Mouse (Mus musculus): ENCODE measurements at regions not wholly inside any gene's neighbourhood (a gene's known extent, or its start where the extent isn't known, plus 50 kb on each side); places are given as distances from the start of the nearest gene placed in this dataset.

DNA sequence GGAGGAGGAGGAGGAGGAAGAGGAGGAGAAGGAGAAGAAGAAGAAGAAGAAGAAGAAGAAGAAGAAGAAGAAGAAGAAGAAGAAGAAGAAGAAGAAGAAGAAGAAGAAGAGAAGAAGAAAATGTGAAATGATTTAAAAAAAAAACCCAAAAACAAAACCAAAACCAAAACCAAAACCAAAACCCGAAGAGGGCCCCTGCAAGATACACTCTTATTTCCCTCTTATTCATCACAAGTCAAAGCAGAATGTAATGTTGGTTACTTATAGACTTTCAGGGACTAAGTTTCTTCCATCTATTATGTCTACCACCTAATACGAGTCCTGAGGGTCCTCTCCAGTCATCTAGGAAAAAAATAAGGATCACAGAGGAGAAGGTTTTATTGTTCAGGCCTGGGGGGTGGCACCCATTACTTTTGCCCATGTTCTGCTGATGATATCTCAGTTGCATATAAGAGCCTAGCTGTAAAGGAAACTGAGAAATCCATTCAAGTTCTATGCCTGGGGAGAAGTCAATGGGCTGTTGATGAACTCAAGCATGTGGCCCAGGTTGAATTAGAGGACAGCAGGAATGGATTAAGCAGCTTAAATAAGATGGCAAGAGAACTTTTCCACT, 118.0 kb downstream of the Gm5426 start:
- ATAC-seq (ENCODE audit: insufficient number of reproducible peaks, insufficient read depth, low FRiP score, low TSS enrichment, low read depth) = no peak
- Histone ChIP-seq H3K4me2 (no peak overlapping the region), H3K27me3 (no peaks in the 10 kb centered on the region), H3K9ac (no peak overlapping the region), H3K4me3 (no peak overlapping the region), H3K27ac (no peak overlapping the region), H3K9me3 (no peaks in the 10 kb centered on the region), H3K36me3 (no peaks in the 10 kb centered on the region), H3K4me1 (no peaks in the 10 kb centered on the region)
- 85% methylated on average over 2 of the region's 2 CpGs for WGBS

DNA sequence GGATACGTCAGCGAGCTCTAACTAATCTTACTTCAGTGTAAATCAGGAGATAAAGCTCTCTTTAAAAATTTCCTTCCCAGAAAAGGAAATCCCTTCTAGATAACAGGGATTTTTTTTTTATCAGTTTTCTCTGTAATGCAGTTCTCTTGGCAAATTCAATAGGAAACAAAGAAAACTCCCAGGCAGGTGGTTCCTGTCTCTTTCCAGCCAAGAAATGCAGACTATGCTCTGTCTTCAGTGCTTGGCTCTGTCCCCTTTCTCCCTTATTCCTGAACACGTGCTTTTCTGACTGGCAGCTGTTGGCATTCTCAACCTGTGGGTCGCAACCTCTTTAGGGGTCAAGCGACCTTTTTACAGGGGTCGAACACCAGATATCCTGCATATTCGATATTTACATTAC, 121.5 kb downstream of the Gm5426 start:
- Histone ChIP-seq H3K9ac (no peak overlapping the region), H3K27ac (no peak overlapping the region), H3K4me2 (no peak overlapping the region), H3K27me3 (no peaks in the 10 kb centered on the region), H3K36me3 (no peaks in the 10 kb centered on the region), H3K9me3 (no peaks in the 10 kb centered on the region), H3K4me1 (peaks cover 2% of the 10 kb centered on the region), H3K4me3 (no peak overlapping the region)
- 71% methylated on average over 7 of the region's 7 CpGs for WGBS
- no peak for ATAC-seq (ENCODE audit: insufficient number of reproducible peaks, insufficient read depth, low FRiP score, low TSS enrichment, low read depth)

DNA sequence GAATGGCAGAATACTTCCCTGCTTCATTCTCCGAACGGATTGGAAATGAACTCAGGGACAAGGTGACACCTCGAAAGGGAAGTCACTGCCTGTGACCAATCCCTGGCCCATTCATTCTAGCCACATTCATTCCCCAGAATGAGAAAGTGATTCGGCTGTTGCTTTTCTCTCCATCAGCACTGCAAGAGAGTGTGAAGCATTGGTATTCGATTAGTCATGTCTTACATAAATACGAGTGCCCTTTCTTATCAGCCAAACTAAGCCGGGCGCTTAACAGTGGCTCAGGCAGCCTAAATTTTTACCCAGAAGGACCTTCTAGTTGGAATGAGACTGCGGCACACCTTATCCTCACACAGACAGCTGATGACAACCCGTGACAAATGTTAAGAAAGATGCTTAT, 122.8 kb downstream of the Gm5426 start:
- no peaks in the 10 kb centered on the region for H3K9me3 ChIP-seq
- H3K36me3 ChIP-seq = no peaks in the 10 kb centered on the region
- H3K27ac ChIP-seq = no peak overlapping the region
- no peak overlapping the region for H3K4me2 ChIP-seq
- H3K4me3 ChIP-seq = no peak overlapping the region
- H3K27me3 ChIP-seq = no peaks in the 10 kb centered on the region
- ATAC-seq (ENCODE audit: insufficient number of reproducible peaks, insufficient read depth, low FRiP score, low TSS enrichment, low read depth) = no peak
- no peak overlapping the region for H3K9ac ChIP-seq
- H3K4me1 ChIP-seq = peaks cover 12% of the 10 kb centered on the region
- WGBS = 84% methylated on average over 10 of the region's 10 CpGs

DNA sequence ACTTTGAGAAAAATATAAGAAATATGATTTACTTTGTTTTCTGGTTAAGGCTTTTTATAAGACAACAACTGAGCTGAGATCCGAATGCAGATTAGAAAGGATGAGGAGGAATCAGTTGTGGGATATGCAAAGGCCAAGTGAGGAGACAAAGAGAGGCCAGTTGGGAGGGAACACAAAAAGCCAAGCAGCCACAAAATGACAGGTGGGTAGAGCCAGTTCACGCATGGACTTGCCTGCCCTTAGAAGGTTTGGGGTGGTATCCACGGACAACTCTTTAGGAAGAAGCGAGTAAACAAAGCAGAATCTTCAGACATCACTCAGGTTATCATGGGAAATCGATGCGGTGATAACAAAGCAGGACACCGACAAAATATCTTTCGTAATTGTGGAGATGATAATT, 123.2 kb downstream of the Gm5426 start:
- Histone ChIP-seq H3K4me1 (peaks cover 14% of the 10 kb centered on the region), H3K27me3 (no peaks in the 10 kb centered on the region), H3K36me3 (no peaks in the 10 kb centered on the region), H3K4me3 (no peak overlapping the region), H3K4me2 (no peak overlapping the region), H3K9me3 (no peaks in the 10 kb centered on the region), H3K9ac (no peak overlapping the region), H3K27ac (no peak overlapping the region)
- 91% methylated on average over 8 of the region's 8 CpGs for WGBS
- no peak for ATAC-seq (ENCODE audit: insufficient number of reproducible peaks, insufficient read depth, low FRiP score, low TSS enrichment, low read depth)

DNA sequence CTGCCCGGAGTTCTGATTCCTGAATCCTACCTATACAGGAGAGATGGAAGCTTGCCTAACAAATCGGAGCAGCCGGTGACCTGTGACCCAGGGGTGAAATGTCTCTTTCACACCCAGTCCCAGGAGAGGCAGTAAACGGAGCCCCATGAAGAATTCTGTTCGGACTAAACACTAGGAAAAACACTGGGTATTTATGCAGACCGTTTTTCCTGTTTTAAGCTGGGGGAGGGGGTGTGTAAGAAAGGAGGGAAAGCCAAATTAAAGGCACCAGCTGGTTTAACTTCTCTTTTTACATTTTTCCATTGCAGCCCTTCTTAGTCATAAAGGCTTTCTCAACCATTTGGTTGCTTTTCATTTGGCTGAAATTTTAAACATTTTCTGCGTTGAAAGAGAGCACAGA, 127.1 kb downstream of the Gm5426 start:
- peaks cover 22% of the 10 kb centered on the region for H3K4me1 ChIP-seq
- H3K4me3 ChIP-seq = no peak overlapping the region
- 0 out of 2 replicates have a peak, but pooled peaks have one; percentile 20 for ATAC-seq (ENCODE audit: insufficient number of reproducible peaks, insufficient read depth, low FRiP score, low TSS enrichment, low read depth)
- 5% methylated on average over 7 of the region's 7 CpGs for WGBS
- H3K9me3 ChIP-seq = no peaks in the 10 kb centered on the region
- H3K4me2 ChIP-seq = peak overlapping the region; percentile 43
- H3K9ac ChIP-seq = no peak overlapping the region
- H3K36me3 ChIP-seq = no peaks in the 10 kb centered on the region
- H3K27ac ChIP-seq = peak overlapping the region; percentile 82
- H3K27me3 ChIP-seq = no peaks in the 10 kb centered on the region

DNA sequence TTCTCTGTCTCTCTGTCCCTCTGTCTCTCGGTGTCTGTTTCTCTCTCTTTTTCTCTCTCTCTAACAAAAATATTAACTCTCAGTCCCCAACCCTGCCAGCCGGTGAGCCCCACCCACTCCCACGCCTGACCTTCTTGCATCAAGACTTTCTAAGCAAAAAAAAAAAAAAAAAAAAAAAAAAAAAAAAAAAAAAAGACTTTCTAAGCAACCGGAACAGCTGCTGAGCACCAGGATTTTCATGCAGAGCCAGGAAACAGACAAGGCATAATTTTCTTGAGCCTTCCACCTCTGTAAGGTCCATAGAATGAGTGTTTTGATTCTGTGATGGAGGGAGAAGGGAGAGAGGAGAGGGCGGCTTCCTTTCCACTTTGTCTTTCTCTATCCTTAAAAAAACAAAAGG, 128.0 kb downstream of the Gm5426 start:
- ATAC-seq (ENCODE audit: insufficient number of reproducible peaks, insufficient read depth, low FRiP score, low TSS enrichment, low read depth) = no peak
- Histone ChIP-seq H3K4me2 (no peak overlapping the region), H3K36me3 (no peaks in the 10 kb centered on the region), H3K27me3 (no peaks in the 10 kb centered on the region), H3K27ac (peak overlapping the region; percentile 82), H3K9me3 (no peaks in the 10 kb centered on the region), H3K4me1 (peaks cover 22% of the 10 kb centered on the region), H3K9ac (no peak overlapping the region), H3K4me3 (no peak overlapping the region)
- WGBS = 11% methylated on average over 5 of the region's 5 CpGs

DNA sequence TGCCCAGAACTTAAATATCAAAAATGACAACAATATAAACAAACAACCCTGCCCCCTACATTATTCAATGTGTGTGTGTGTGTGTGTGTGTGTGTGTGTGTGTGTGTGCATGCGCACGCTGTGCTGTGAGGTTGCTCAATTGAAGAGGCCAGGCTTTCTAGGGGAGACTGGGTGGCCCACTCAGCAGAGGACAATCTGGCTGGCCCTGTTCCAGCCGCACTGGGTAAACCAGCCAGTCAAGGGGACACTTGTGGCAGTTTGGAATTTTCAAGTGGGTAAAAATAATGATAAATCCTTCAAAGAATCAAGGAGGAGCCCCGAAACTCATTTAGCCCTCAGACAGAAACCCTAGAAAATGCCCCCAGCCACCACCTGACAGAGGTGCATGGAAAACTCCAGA, 128.5 kb downstream of the Gm5426 start:
- Histone ChIP-seq H3K9me3 (no peaks in the 10 kb centered on the region), H3K9ac (no peak overlapping the region), H3K4me3 (no peak overlapping the region), H3K4me1 (peaks cover 22% of the 10 kb centered on the region), H3K36me3 (no peaks in the 10 kb centered on the region), H3K4me2 (no peak overlapping the region), H3K27ac (peak overlapping the region; percentile 82), H3K27me3 (no peaks in the 10 kb centered on the region)
- no peak for ATAC-seq (ENCODE audit: insufficient number of reproducible peaks, insufficient read depth, low FRiP score, low TSS enrichment, low read depth)
- 52% methylated on average over 4 of the region's 4 CpGs for WGBS

DNA sequence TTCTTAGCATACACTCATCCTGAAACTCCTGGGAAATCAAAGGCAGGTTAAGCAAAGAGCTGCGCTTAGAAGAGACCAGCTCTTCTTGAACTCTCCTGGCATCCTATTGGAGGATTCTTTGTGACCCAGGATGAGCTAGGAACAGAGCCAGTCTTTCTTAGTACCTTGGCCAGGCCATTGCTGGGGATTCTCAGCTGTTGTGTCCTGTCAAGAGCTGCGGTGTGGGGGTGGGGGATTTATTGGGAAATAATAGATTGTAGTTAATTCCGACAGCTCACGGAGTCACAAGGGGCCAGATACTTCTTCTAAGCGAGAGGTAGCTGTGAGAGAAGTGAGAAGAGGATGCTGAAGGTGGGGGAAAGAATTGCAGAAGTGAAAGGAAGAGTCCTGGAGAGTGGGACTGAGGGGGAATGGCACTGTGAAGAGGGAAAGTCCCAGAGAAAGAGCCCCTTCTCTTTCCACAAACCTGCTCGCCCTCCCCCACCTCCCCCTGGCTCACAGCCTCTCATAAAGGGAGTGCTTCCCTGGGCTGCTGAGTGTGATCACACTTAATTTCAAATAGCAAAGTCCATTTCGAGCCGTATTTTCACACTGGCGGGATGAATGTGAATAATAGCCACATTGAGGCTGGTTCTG, 129.8 kb downstream of the Gm5426 start:
- ATAC-seq (ENCODE audit: insufficient number of reproducible peaks, insufficient read depth, low FRiP score, low TSS enrichment, low read depth) = no peak
- Histone ChIP-seq H3K27me3 (no peaks in the 10 kb centered on the region), H3K36me3 (no peaks in the 10 kb centered on the region), H3K27ac (no peak overlapping the region; the same call in 1 of the 2 replicates), H3K9ac (no peak overlapping the region), H3K4me2 (no peak overlapping the region), H3K4me1 (peaks cover 22% of the 10 kb centered on the region), H3K4me3 (no peak overlapping the region), H3K9me3 (no peaks in the 10 kb centered on the region)
- 79% methylated on average over 9 of the region's 9 CpGs for WGBS

DNA sequence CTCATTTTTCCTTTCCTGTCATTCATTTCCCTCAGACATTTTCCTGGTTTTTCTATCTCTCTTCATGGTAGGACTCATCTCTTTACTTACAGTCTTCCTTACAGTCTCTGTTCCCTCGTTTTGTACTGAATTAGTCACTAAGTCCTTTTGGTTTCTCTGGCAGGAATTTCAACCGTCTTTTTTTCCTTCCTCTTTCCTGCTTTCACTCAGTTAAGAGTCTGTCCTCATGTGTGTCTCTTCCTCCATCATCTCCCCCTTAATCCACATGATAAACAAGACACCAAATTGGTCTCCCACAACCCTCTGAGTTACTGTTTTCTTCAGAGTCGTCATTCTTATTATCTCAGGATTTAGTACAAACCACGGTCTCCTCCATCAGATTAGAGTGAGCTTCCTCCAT, 131.2 kb downstream of the Gm5426 start:
- Histone ChIP-seq H3K4me2 (no peak overlapping the region), H3K27me3 (no peaks in the 10 kb centered on the region), H3K36me3 (no peaks in the 10 kb centered on the region), H3K4me3 (no peak overlapping the region), H3K9me3 (no peaks in the 10 kb centered on the region), H3K4me1 (peaks cover 22% of the 10 kb centered on the region), H3K27ac (no peak overlapping the region), H3K9ac (no peak overlapping the region)
- ATAC-seq (ENCODE audit: insufficient number of reproducible peaks, insufficient read depth, low FRiP score, low TSS enrichment, low read depth) = no peak
- WGBS = 83% methylated on average over 4 of the region's 4 CpGs

DNA sequence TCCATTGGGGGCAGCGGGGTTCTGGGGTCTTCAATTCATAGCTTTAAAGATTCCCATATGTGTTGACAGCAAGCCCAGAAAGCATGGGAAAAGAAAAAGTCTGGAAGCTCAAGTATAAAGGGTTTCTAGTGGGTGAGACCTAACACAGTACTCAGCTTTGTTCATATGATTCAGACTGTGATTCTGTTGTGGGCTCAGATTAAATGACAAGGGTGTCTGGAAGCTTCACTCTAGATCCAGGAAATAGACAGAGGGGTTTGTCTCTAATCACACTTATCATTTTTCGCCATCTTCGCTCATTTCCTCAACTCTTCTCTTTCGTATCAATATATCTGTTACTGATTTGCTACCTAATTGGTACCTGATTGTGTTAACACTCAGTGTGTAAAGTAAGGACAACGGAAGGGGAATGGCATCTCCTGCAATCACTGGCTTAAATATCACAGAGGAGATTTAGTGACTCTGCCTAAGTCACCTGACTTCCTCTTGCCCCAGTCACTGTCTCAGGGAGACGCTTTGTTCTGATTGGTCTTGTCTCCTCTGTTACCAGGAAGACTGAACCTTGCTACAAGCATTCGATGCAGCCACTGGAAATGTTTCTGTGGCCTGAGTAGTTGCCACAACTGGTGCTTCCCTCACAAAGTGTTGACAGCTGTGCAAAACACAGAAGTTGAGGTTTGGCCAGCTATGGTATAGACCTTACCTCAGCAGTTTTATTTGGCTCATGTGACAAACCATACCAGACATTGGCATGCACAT, 137.4 kb downstream of the Gm5426 start:
- Histone ChIP-seq H3K9ac (no peak overlapping the region), H3K4me2 (no peak overlapping the region), H3K36me3 (no peaks in the 10 kb centered on the region), H3K4me3 (no peak overlapping the region), H3K9me3 (no peaks in the 10 kb centered on the region), H3K4me1 (peaks cover 14% of the 10 kb centered on the region), H3K27ac (peak overlapping the region; percentile 57), H3K27me3 (no peaks in the 10 kb centered on the region)
- peak; percentile 59; the same call in 1 of the 2 replicates for ATAC-seq (ENCODE audit: insufficient number of reproducible peaks, insufficient read depth, low FRiP score, low TSS enrichment, low read depth)
- 38% methylated on average over 7 of the region's 7 CpGs for WGBS

DNA sequence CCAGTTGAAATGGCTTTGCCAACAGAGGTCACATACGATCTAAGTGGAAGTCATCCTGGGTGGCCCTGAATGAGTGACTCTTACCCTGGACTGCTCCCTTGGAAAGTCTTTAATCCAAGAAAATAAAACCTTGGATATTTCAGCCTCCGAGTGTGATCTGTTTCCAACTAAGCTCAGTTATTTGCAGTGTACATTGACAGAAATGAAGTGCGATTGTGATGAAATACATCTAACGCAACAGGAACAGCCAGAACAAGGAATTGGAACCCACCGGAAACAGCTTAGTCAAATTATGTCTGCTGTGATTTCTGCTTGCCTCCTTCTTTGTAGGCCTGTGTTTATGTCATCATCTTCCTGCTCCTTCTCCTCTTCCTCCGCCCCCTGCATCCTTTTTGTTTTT, 143.7 kb downstream of the Gm5426 start:
- peaks cover 3% of the 10 kb centered on the region; the same call in 1 of the 2 replicates for H3K4me1 ChIP-seq
- H3K9me3 ChIP-seq = no peaks in the 10 kb centered on the region
- H3K4me2 ChIP-seq = no peak overlapping the region
- 77% methylated on average over 6 of the region's 6 CpGs for WGBS
- no peaks in the 10 kb centered on the region for H3K27me3 ChIP-seq
- no peaks in the 10 kb centered on the region for H3K36me3 ChIP-seq
- H3K4me3 ChIP-seq = no peak overlapping the region
- no peak overlapping the region for H3K27ac ChIP-seq
- no peak overlapping the region for H3K9ac ChIP-seq
- ATAC-seq (ENCODE audit: insufficient number of reproducible peaks, insufficient read depth, low FRiP score, low TSS enrichment, low read depth) = no peak

All from embryonic facial prominence, embryonic 13.5 days (tissue).